21 mouse cellular contexts compared by ENCODE assay signal in the genomic region with DNA sequence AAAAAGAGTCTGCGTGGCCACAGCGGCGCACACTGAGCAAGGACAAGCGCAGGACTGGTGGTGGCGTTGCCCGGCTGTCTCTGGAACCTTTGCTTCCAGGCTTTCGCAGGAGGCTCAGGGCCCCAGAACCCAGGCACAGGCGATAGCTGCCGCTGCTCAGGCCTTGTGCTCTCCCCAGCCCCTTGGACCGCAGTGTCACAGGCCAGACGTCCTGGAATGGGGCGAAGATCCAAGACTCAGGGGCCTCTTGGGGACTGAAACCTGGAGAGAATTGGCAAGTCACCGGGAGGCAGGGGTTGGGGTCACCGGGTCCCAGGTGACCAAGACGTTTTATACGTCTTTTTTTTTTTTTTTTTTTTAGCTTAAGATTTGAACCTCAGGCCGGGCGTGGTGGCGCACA. TPM values are rescaled to one million over a fixed set of nuclear protein-coding genes. Genes with fewer than 3 reads are reported as not detected.
DNase-seq lines count a peak whose midpoint lies in the region; ATAC-seq and TF ChIP-seq lines count a peak whose summit lies in the region.
"Had no signal": no experiment of that assay in that cellular context is flagged by ENCODE, and none has a peak within 500 bp of the region (broad histone marks: within the 10 kb centered on the region; RNA-seq: fewer than 3 reads in every experiment).

No protein-coding gene starts in this region.

- H3K27ac ChIP-seq in heart, embryonic 13.5 days (replicated peaks) = no peak overlapping the region
- no peak overlapping the region for H3K27ac ChIP-seq in liver, embryonic 15.5 days (replicated peaks)
- H3K27ac ChIP-seq in liver, postnatal 0 days (ENCODE audit: low read depth) = no peak overlapping the region
- no peak overlapping the region for H3K27ac ChIP-seq in embryonic facial prominence, embryonic 13.5 days
- H3K27ac ChIP-seq in thymus, adult 2 months (ENCODE audit: control insufficient read depth, insufficient read depth, low read length) = no peak overlapping the region
- H3K27ac ChIP-seq: liver, embryonic 13.5 days; midbrain, embryonic 15.5 days; stomach, embryonic 15.5 days had no signal

- peak overlapping the region; percentile 75; the same call in 1 of the 2 replicates for H3K4me2 ChIP-seq in heart, embryonic 13.5 days
- peak overlapping the region; percentile 74; the same call in 1 of the 2 replicates for H3K4me2 ChIP-seq in liver, embryonic 15.5 days
- H3K4me2 ChIP-seq in liver, postnatal 0 days (ENCODE audit: low read depth, low read length) = no peak overlapping the region
- no peak overlapping the region for H3K4me2 ChIP-seq in embryonic facial prominence, embryonic 13.5 days

- H3K9me3 ChIP-seq in heart, embryonic 13.5 days = no peaks in the 10 kb centered on the region
- H3K9me3 ChIP-seq in liver, embryonic 15.5 days (replicated peaks) = no peaks in the 10 kb centered on the region
- H3K9me3 ChIP-seq in liver, postnatal 0 days (ENCODE audit: low read length) = no peaks in the 10 kb centered on the region
- no peaks in the 10 kb centered on the region for H3K9me3 ChIP-seq in embryonic facial prominence, embryonic 13.5 days
- H3K9me3 ChIP-seq: liver, embryonic 13.5 days; midbrain, embryonic 15.5 days; stomach, embryonic 15.5 days had no signal

- H3K4me3 ChIP-seq in heart, embryonic 13.5 days = peak overlapping the region; percentile 51; the same call in 1 of the 2 replicates
- H3K4me3 ChIP-seq in liver, embryonic 15.5 days (replicated peaks) = no peak overlapping the region
- no peak overlapping the region for H3K4me3 ChIP-seq in liver, postnatal 0 days (ENCODE audit: low read depth, low read length)
- H3K4me3 ChIP-seq in embryonic facial prominence, embryonic 13.5 days = no peak overlapping the region
- no peak overlapping the region for H3K4me3 ChIP-seq in thymus, adult 2 months (ENCODE audit: control insufficient read depth, insufficient read depth, low read length)

- H3K4me1 ChIP-seq in heart, embryonic 13.5 days = peaks cover 36% of the 10 kb centered on the region
- peaks cover 58% of the 10 kb centered on the region for H3K4me1 ChIP-seq in liver, embryonic 15.5 days (replicated peaks)
- peaks cover 18% of the 10 kb centered on the region for H3K4me1 ChIP-seq in liver, postnatal 0 days (ENCODE audit: insufficient read depth)
- H3K4me1 ChIP-seq in embryonic facial prominence, embryonic 13.5 days = peaks cover 48% of the 10 kb centered on the region
- peaks cover 13% of the 10 kb centered on the region for H3K4me1 ChIP-seq in thymus, adult 2 months (replicated peaks; ENCODE audit: control insufficient read depth, insufficient read depth, low read length)

- TF ChIP-seq EP300 in liver, postnatal 0 days (IDR thresholded peaks at IDR 0.05; ENCODE audit: low read depth) = no peak

- no peak for ATAC-seq in heart, embryonic 13.5 days (ENCODE audit: extremely low read depth, insufficient number of reproducible peaks, low FRiP score, low TSS enrichment)
- ATAC-seq in liver, embryonic 15.5 days (ENCODE audit: insufficient read depth) = no peak
- no peak for ATAC-seq in liver, postnatal 0 days
- ATAC-seq in embryonic facial prominence, embryonic 13.5 days (ENCODE audit: insufficient number of reproducible peaks, insufficient read depth, low FRiP score, low TSS enrichment, low read depth) = no peak
- ATAC-seq: forebrain, postnatal 0 days; lung, postnatal 0 days; midbrain, embryonic 15.5 days had no signal

- DNase-seq in adrenal gland, postnatal 10 days = peak; percentile 67
- DNase-seq in adrenal gland, adult (ENCODE audit: inconsistent age in 2 of 2, low spot score in 1 of 2) = no peak
- DNase-seq in heart, adult 8-10 months (ENCODE audit: low spot score) = no peak
- no peak for DNase-seq in liver, postnatal 0 days
- DNase-seq in thymus, adult 2 months = no peak
- DNase-seq: cerebellum, postnatal 10 days; forebrain, postnatal 0 days; heart, postnatal 14 days; left cerebral cortex, postnatal 4 days; right cerebral cortex, postnatal 25 days had no signal

- TF ChIP-seq CTCF in liver, postnatal 0 days (IDR thresholded peaks at IDR 0.05; ENCODE audit: low read depth) = no peak
- TF ChIP-seq CTCF in thymus, adult 2 months (IDR thresholded peaks at IDR 0.05; ENCODE audit: borderline replicate concordance, control insufficient read depth, extremely low read depth, insufficient read depth, low read length, poor library complexity) = no peak

- H3K27me3 ChIP-seq in heart, embryonic 13.5 days (replicated peaks) = peaks cover 52% of the 10 kb centered on the region
- peaks cover 34% of the 10 kb centered on the region for H3K27me3 ChIP-seq in liver, embryonic 15.5 days
- H3K27me3 ChIP-seq in liver, postnatal 0 days (ENCODE audit: insufficient read depth, low read length) = peaks cover 20% of the 10 kb centered on the region
- H3K27me3 ChIP-seq in embryonic facial prominence, embryonic 13.5 days = peaks cover 34% of the 10 kb centered on the region
- H3K27me3 ChIP-seq in thymus, adult 2 months (ENCODE audit: control insufficient read depth, insufficient read depth, low read length) = no peaks in the 10 kb centered on the region; the same call in 1 of the 2 replicates

- peaks cover 36% of the 10 kb centered on the region for H3K36me3 ChIP-seq in heart, embryonic 13.5 days
- H3K36me3 ChIP-seq in liver, embryonic 15.5 days (replicated peaks) = peaks cover 34% of the 10 kb centered on the region
- peaks cover 23% of the 10 kb centered on the region for H3K36me3 ChIP-seq in liver, postnatal 0 days (replicated peaks; ENCODE audit: insufficient read depth, low read length)
- peaks cover 35% of the 10 kb centered on the region for H3K36me3 ChIP-seq in embryonic facial prominence, embryonic 13.5 days
- peaks cover 32% of the 10 kb centered on the region for H3K36me3 ChIP-seq in thymus, adult 2 months (ENCODE audit: control insufficient read depth, insufficient read depth, low read length)

- 41% methylated on average over 19 of the region's 19 CpGs for WGBS in heart, embryonic 13.5 days
- 56% methylated on average over 19 of the region's 19 CpGs for WGBS in liver, embryonic 15.5 days (ENCODE audit: insufficient replicate concordance)
- WGBS in liver, postnatal 0 days (ENCODE audit: insufficient replicate concordance) = 64% methylated on average over 19 of the region's 19 CpGs
- WGBS in embryonic facial prominence, embryonic 13.5 days = 34% methylated on average over 19 of the region's 19 CpGs
- WGBS in thymus, adult 2 months = 89% methylated on average over 19 of the region's 19 CpGs

- no peak overlapping the region for H3K9ac ChIP-seq in heart, embryonic 13.5 days
- no peak overlapping the region for H3K9ac ChIP-seq in liver, embryonic 15.5 days
- no peak overlapping the region for H3K9ac ChIP-seq in liver, postnatal 0 days (replicated peaks)
- H3K9ac ChIP-seq in embryonic facial prominence, embryonic 13.5 days = peak overlapping the region; percentile 27; the same call in 1 of the 2 replicates
- H3K9ac ChIP-seq: midbrain, embryonic 15.5 days; stomach, embryonic 15.5 days had no signal

- TF ChIP-seq POLR2A in thymus, adult 2 months (IDR thresholded peaks at IDR 0.05; ENCODE audit: control insufficient read depth, extremely low read depth, insufficient read depth, low read length, poor library complexity) = no peak

RNA-seq across cellular contexts. Expression of a gene that starts 1.0 kb away (rescaled TPM):
- total RNA-seq in adrenal gland, postnatal 10 days (2021) = 1 to 10 TPM; 2.1 to 4.0 TPM
- polyA plus RNA-seq in heart, embryonic 13.5 days (2015; fragmentation: Nextera tagmentation; extraction: Ambion mirVana) = 0.14 TPM in 1 of 2 replicates, not detected in the other
- total RNA-seq in heart, adult 8-10 months (2022) = under 1 TPM; 0.30 to 0.94 (median 0.56) TPM
- polyA plus RNA-seq in liver, embryonic 15.5 days (2015; fragmentation: Nextera tagmentation; extraction: Ambion mirVana) = 0.07 TPM in 1 of 2 replicates, not detected in the other
- 0.11 TPM in 1 of 2 replicates, not detected in the other for polyA plus RNA-seq in liver, postnatal 0 days (2015; fragmentation: Nextera tagmentation; extraction: Ambion mirVana)
- 0.26 and 0.32 TPM in 2 replicates for polyA plus RNA-seq in embryonic facial prominence, embryonic 13.5 days (2015; fragmentation: Nextera tagmentation; extraction: Ambion mirVana)
- polyA plus RNA-seq in thymus, adult 2 months (2012; rRNA removed) = 2.2 and 2.5 TPM in 2 replicates
- total RNA-seq: granulocyte monocyte progenitor cell, adult 5-6 weeks; megakaryocyte progenitor cell, adult 5-6 weeks; MEL had no signal
- polyA plus RNA-seq: thymus, postnatal 0 days had no signal

RNA-seq across cellular contexts. Expression of a gene that starts 3.4 kb away (rescaled TPM):
- total RNA-seq in adrenal gland, postnatal 10 days (2021) = 1 to 10 TPM; 4.2 to 9.7 TPM
- polyA plus RNA-seq in heart, embryonic 13.5 days (2015; fragmentation: Nextera tagmentation; extraction: Ambion mirVana) = 3.9 and 4.1 TPM in 2 replicates
- total RNA-seq in heart, adult 8-10 months (2022) = 1 to 10 TPM; 1.6 to 4.0 (median 2.8) TPM
- 3.6 and 4.6 TPM in 2 replicates for polyA plus RNA-seq in liver, embryonic 15.5 days (2015; fragmentation: Nextera tagmentation; extraction: Ambion mirVana)
- 3.4 and 4.0 TPM in 2 replicates for polyA plus RNA-seq in liver, postnatal 0 days (2015; fragmentation: Nextera tagmentation; extraction: Ambion mirVana)
- 7.0 and 8.6 TPM in 2 replicates for polyA plus RNA-seq in embryonic facial prominence, embryonic 13.5 days (2015; fragmentation: Nextera tagmentation; extraction: Ambion mirVana)
- 576 and 646 TPM in 2 replicates for polyA plus RNA-seq in thymus, adult 2 months (2012; rRNA removed)

RNA-seq across cellular contexts. Expression of a gene that starts 15.5 kb away (rescaled TPM):
- total RNA-seq in adrenal gland, postnatal 10 days (2021) = 10 to 100 TPM in 1 of 2 experiments, 1 to 10 TPM in 1; 5.7 to 10.6 TPM
- 5.5 TPM in 2 replicates for polyA plus RNA-seq in heart, embryonic 13.5 days (2015; fragmentation: Nextera tagmentation; extraction: Ambion mirVana)
- 1 to 10 TPM; 2.3 to 4.2 (median 2.7) TPM for total RNA-seq in heart, adult 8-10 months (2022)
- polyA plus RNA-seq in liver, embryonic 15.5 days (2015; fragmentation: Nextera tagmentation; extraction: Ambion mirVana) = 6.0 and 7.8 TPM in 2 replicates
- polyA plus RNA-seq in liver, postnatal 0 days (2015; fragmentation: Nextera tagmentation; extraction: Ambion mirVana) = 2.4 and 2.6 TPM in 2 replicates
- 7.9 and 8.2 TPM in 2 replicates for polyA plus RNA-seq in embryonic facial prominence, embryonic 13.5 days (2015; fragmentation: Nextera tagmentation; extraction: Ambion mirVana)
- polyA plus RNA-seq in thymus, adult 2 months (2012; rRNA removed) = 149 and 153 TPM in 2 replicates

RNA-seq across cellular contexts. Expression of a gene that starts 15.6 kb away (rescaled TPM):
- 10 to 100 TPM; 25.0 to 29.9 TPM for total RNA-seq in adrenal gland, postnatal 10 days (2021)
- 21.8 and 24.2 TPM in 2 replicates for polyA plus RNA-seq in heart, embryonic 13.5 days (2015; fragmentation: Nextera tagmentation; extraction: Ambion mirVana)
- 10 to 100 TPM; 13.1 to 17.8 (median 17.1) TPM for total RNA-seq in heart, adult 8-10 months (2022)
- polyA plus RNA-seq in liver, embryonic 15.5 days (2015; fragmentation: Nextera tagmentation; extraction: Ambion mirVana) = 25.7 and 26.4 TPM in 2 replicates
- 24.1 and 24.3 TPM in 2 replicates for polyA plus RNA-seq in liver, postnatal 0 days (2015; fragmentation: Nextera tagmentation; extraction: Ambion mirVana)
- polyA plus RNA-seq in embryonic facial prominence, embryonic 13.5 days (2015; fragmentation: Nextera tagmentation; extraction: Ambion mirVana) = 31.5 and 33.9 TPM in 2 replicates
- 576 and 587 TPM in 2 replicates for polyA plus RNA-seq in thymus, adult 2 months (2012; rRNA removed)

RNA-seq across cellular contexts. Expression of a gene that starts 15.7 kb away (rescaled TPM):
- 1 to 10 TPM in 1 of 2 experiments, under 1 TPM in 1; 0.51 to 1.2 TPM for total RNA-seq in adrenal gland, postnatal 10 days (2021)
- polyA plus RNA-seq in heart, embryonic 13.5 days (2015; fragmentation: Nextera tagmentation; extraction: Ambion mirVana) = 0.12 and 0.23 TPM in 2 replicates
- total RNA-seq in heart, adult 8-10 months (2022) = under 1 TPM; 0.19 to 0.29 (median 0.23) TPM
- polyA plus RNA-seq in liver, embryonic 15.5 days (2015; fragmentation: Nextera tagmentation; extraction: Ambion mirVana) = not detected in 2 replicates
- polyA plus RNA-seq in liver, postnatal 0 days (2015; fragmentation: Nextera tagmentation; extraction: Ambion mirVana) = not detected in 2 replicates
- 0.13 TPM in 1 of 2 replicates, not detected in the other for polyA plus RNA-seq in embryonic facial prominence, embryonic 13.5 days (2015; fragmentation: Nextera tagmentation; extraction: Ambion mirVana)
- polyA plus RNA-seq in thymus, adult 2 months (2012; rRNA removed) = 0.27 and 0.31 TPM in 2 replicates
- total RNA-seq: granulocyte monocyte progenitor cell, adult 5-6 weeks had no signal
- polyA plus RNA-seq: liver, embryonic 13.5 days had no signal

Comparison
In these comparisons a context has a peak if more than half of its experiments do, and no peak if none do; other contexts are left out.
1. H3K4me2 ChIP-seq: peak in heart, embryonic 13.5 days (single experiment) and liver, embryonic 15.5 days (single experiment); none in liver, postnatal 0 days (single experiment) and embryonic facial prominence, embryonic 13.5 days (single experiment).
2. RNA of a gene that starts 3.4 kb away (polyA plus RNA-seq): 576 to 646 TPM in thymus, adult 2 months; 7.0 to 8.6 TPM in embryonic facial prominence, embryonic 13.5 days, 3.9 to 4.1 TPM in heart, embryonic 13.5 days, 3.4 to 4.0 TPM in liver, postnatal 0 days and 3.6 to 4.6 TPM in liver, embryonic 15.5 days; every median in the first group is over 10 times any median in the second.
3. RNA of a gene that starts 15.5 kb away (polyA plus RNA-seq): 149 to 153 TPM in thymus, adult 2 months; 7.9 to 8.2 TPM in embryonic facial prominence, embryonic 13.5 days, 6.0 to 7.8 TPM in liver, embryonic 15.5 days, 5.5 TPM in heart, embryonic 13.5 days and 2.4 to 2.6 TPM in liver, postnatal 0 days; every median in the first group is over 10 times any median in the second.